Comparison of ENCODE assay signal across 35 mouse cellular contexts in genomic region chr12:32194358-32194757, GRCm38 (mm10).
"Had no signal": no experiment of that assay in that cellular context is flagged by ENCODE, and none has a peak within 500 bp of the region (broad histone marks: within the 10 kb centered on the region; RNA-seq: fewer than 3 reads in every experiment).

No protein-coding gene starts in this region.

- DNase-seq: heart, postnatal 10 days; heart, postnatal 14 days; heart, postnatal 36 days; heart, postnatal 4 days; kidney, adult 11 months; kidney, adult 18-20 months; kidney, adult 2 months; kidney, adult 8-10 months; kidney, adult 9 months; kidney, postnatal 10 days; kidney, postnatal 25 days; kidney, postnatal 36 days; kidney, postnatal 4 days; layer of hippocampus, adult 9-11 months; layer of hippocampus, postnatal 36 days had no signal

- H3K9me3 ChIP-seq: heart, embryonic 10.5 days; heart, embryonic 12.5 days; heart, embryonic 13.5 days; heart, embryonic 15.5 days; hindbrain, embryonic 10.5 days; hindbrain, embryonic 12.5 days; hindbrain, embryonic 13.5 days; hindbrain, embryonic 15.5 days; intestine, embryonic 15.5 days; kidney, embryonic 15.5 days had no signal

- H3K9ac ChIP-seq: heart, embryonic 12.5 days; heart, embryonic 13.5 days; heart, embryonic 15.5 days; hindbrain, embryonic 12.5 days; hindbrain, embryonic 13.5 days; hindbrain, embryonic 14.5 days; hindbrain, embryonic 15.5 days; intestine, embryonic 15.5 days; kidney, embryonic 15.5 days had no signal

- H3K4me2 ChIP-seq: heart, embryonic 11.5 days; heart, embryonic 12.5 days; heart, embryonic 13.5 days; heart, embryonic 15.5 days; hindbrain, embryonic 12.5 days; hindbrain, embryonic 13.5 days; hindbrain, embryonic 14.5 days; hindbrain, embryonic 15.5 days; intestine, embryonic 15.5 days; kidney, embryonic 15.5 days had no signal

- H3K4me3 ChIP-seq: heart, embryonic 10.5 days; heart, embryonic 12.5 days; heart, embryonic 13.5 days; heart, embryonic 15.5 days; hindbrain, embryonic 10.5 days; hindbrain, embryonic 12.5 days; hindbrain, embryonic 13.5 days; hindbrain, embryonic 15.5 days; intestine, embryonic 15.5 days; kidney, embryonic 15.5 days; layer of hippocampus, adult 2 months; left cerebral cortex, adult 2 months had no signal

- H3K27me3 ChIP-seq: heart, embryonic 12.5 days; heart, embryonic 13.5 days; heart, embryonic 15.5 days; hindbrain, embryonic 12.5 days; hindbrain, embryonic 13.5 days; hindbrain, embryonic 15.5 days; intestine, embryonic 15.5 days; kidney, embryonic 15.5 days had no signal

- H3K4me1 ChIP-seq: heart, embryonic 10.5 days; heart, embryonic 12.5 days; heart, embryonic 13.5 days; heart, embryonic 15.5 days; hindbrain, embryonic 10.5 days; hindbrain, embryonic 12.5 days; hindbrain, embryonic 13.5 days; hindbrain, embryonic 15.5 days; intestine, embryonic 15.5 days; kidney, embryonic 15.5 days had no signal

- H3K27ac ChIP-seq: heart, embryonic 10.5 days; heart, embryonic 13.5 days; heart, embryonic 15.5 days; hindbrain, embryonic 10.5 days; hindbrain, embryonic 12.5 days; hindbrain, embryonic 13.5 days; hindbrain, embryonic 14.5 days; hindbrain, embryonic 15.5 days; hindbrain, postnatal 0 days; intestine, embryonic 15.5 days; kidney, embryonic 15.5 days; kidney, postnatal 0 days; layer of hippocampus, adult 2 months; left cerebral cortex, adult 2 months had no signal

- H3K36me3 ChIP-seq: heart, embryonic 10.5 days; heart, embryonic 12.5 days; heart, embryonic 13.5 days; heart, embryonic 15.5 days; hindbrain, embryonic 10.5 days; hindbrain, embryonic 12.5 days; hindbrain, embryonic 13.5 days; hindbrain, embryonic 15.5 days; intestine, embryonic 15.5 days; kidney, embryonic 15.5 days had no signal

- ATAC-seq: hindbrain, embryonic 16.5 days; hindbrain, postnatal 0 days; inflammation-experienced regulatory T-cells, adult 6 months; intestine, embryonic 15.5 days; intestine, embryonic 16.5 days; intestine, postnatal 0 days had no signal
